Mouse (Mus musculus): Measurements from ENCODE around the gene Shh. TPM values are rescaled to one million over a fixed set of nuclear protein-coding genes. Genes with fewer than 3 reads are reported as not detected.

The Shh gene
- total and polyA plus RNA-seq, 3 experiments: not detected

DNA sequence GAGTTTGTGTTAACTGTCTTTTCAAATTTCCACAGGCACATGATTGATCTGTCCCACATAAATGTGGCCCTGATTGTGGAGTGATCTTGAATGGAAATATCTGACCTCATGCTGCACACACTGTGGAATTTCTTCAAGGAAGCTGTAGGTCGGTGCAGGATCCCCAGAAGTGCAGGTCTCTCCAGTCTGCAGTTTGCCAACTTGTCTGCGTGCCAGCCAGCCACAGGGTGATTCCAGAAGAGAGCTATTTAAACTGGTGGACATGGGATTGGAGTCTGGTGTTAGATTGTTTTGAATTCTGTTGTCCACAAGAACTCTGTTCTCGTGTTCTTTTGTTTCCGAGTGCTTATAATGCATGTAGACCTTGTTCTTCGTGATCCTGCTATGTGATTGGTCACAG, 53.5 kb downstream of the Shh start:
- Histone ChIP-seq H3K9ac (ENCODE audit: insufficient read depth, low read depth) (no peak overlapping the region), H3K4me1 (ENCODE audit: control insufficient read depth in 1 of 2, insufficient read depth in 2 of 2) (no peaks in the 10 kb centered on the region), H3K36me3 (replicated peaks in 1 of 2; ENCODE audit: control insufficient read depth in 1 of 2, insufficient read depth in 1 of 2, low read length in 1 of 2) (peaks cover 81 to 97% of the 10 kb centered on the region in 2 experiments), H3K27me3 (replicated peaks) (no peaks in the 10 kb centered on the region), H3K4me2 (ENCODE audit: insufficient read depth, low read depth, poor library complexity, severe bottlenecking) (no peak overlapping the region), H3K27ac (ENCODE audit: insufficient read depth, low read depth) (no peak overlapping the region), H3K79me2 (replicated peaks; ENCODE audit: control insufficient read depth, extremely low read depth, insufficient read depth, poor library complexity, severe bottlenecking) (no peaks in the 10 kb centered on the region; the same call in 1 of the 2 replicates), H3K4me3 (replicated peaks in 1 of 3; ENCODE audit: low read depth in 2 of 3, low read length in 2 of 3, poor library complexity in 1 of 3) (no peak overlapping the region), H3K9me3 (replicated peaks; ENCODE audit: low read length) (no peaks in the 10 kb centered on the region)
- DNase-seq (ENCODE audit: extremely low read depth): no peak
- TF ChIP-seq MAFK (IDR thresholded peaks at IDR 0.05; ENCODE audit: insufficient replicate concordance, low read length) (no peak), TCF12 (IDR thresholded peaks at IDR 0.05; ENCODE audit: low read depth, low read length) (no peak), MAZ (IDR thresholded peaks at IDR 0.05; ENCODE audit: low read depth, low read length) (no peak), RCOR1 (conservative IDR thresholded peaks at IDR 0.05; ENCODE audit: low read depth, low read length) (no peak)
- in situ Hi-C loops (cut with MboI; ENCODE audit: low pct_ligation_motif_present, low pct_unique_long_range_greater_than_20kb, low sequenced_read_pairs): no loop called here
- dilution Hi-C loops (cut with MboI; ENCODE audit: extremely low pct_ligation_motif_present, extremely low pct_unique_long_range_greater_than_20kb, low sequenced_read_pairs): no loop called here

GRCm38 (mm10) chr5:28412006-28412685, 54.9 kb downstream of the Shh start:
- no peak overlapping the region for H3K4me3 ChIP-seq (replicated peaks in 1 of 3; ENCODE audit: low read depth in 2 of 3, low read length in 2 of 3, poor library complexity in 1 of 3)
- no peaks in the 10 kb centered on the region for H3K27me3 ChIP-seq (replicated peaks)
- in situ Hi-C loops (cut with MboI; ENCODE audit: low pct_ligation_motif_present, low pct_unique_long_range_greater_than_20kb, low sequenced_read_pairs) (no loop called here), dilution Hi-C loops (cut with MboI; ENCODE audit: extremely low pct_ligation_motif_present, extremely low pct_unique_long_range_greater_than_20kb, low sequenced_read_pairs) (no loop called here)
- H3K9ac ChIP-seq (ENCODE audit: insufficient read depth, low read depth): no peak overlapping the region
- TF ChIP-seq UBTF (IDR thresholded peaks at IDR 0.05; ENCODE audit: low read depth, low read length) (no peak), MAZ (IDR thresholded peaks at IDR 0.05; ENCODE audit: low read depth, low read length) (no peak), EP300 (IDR thresholded peaks at IDR 0.05; ENCODE audit: low read length) (no peak), E2F4 (IDR thresholded peaks at IDR 0.05; ENCODE audit: insufficient replicate concordance, low read depth, low read length) (no peak), RAD21 (IDR thresholded peaks at IDR 0.05; ENCODE audit: low read depth, low read length) (no peak), MYC (IDR thresholded peaks at IDR 0.05; ENCODE audit: low read depth, low read length) (no peak), JUND (conservative IDR thresholded peaks at IDR 0.05; ENCODE audit: low read depth, low read length) (no peak), SMC3 (IDR thresholded peaks at IDR 0.05; ENCODE audit: low read depth, low read length) (no peak), TBP (conservative IDR thresholded peaks at IDR 0.05; ENCODE audit: low read depth, low read length) (no peak), RCOR1 (conservative IDR thresholded peaks at IDR 0.05; ENCODE audit: low read depth, low read length) (no peak), ZC3H11A (IDR thresholded peaks at IDR 0.05; ENCODE audit: low read depth, low read length) (no peak), MAX (IDR thresholded peaks at IDR 0.05; ENCODE audit: low read length) (no peak), BHLHE40 (IDR thresholded peaks at IDR 0.05; ENCODE audit: low read depth, low read length) (no peak), ZNF384 (IDR thresholded peaks at IDR 0.05; ENCODE audit: low read depth, low read length) (no peak), MXI1 (IDR thresholded peaks at IDR 0.05; ENCODE audit: low read depth, low read length) (no peak), ZKSCAN1 (IDR thresholded peaks at IDR 0.05; ENCODE audit: borderline replicate concordance, low read depth, low read length) (no peak), MAFK (IDR thresholded peaks at IDR 0.05; ENCODE audit: insufficient replicate concordance, low read length) (no peak), KAT2A (IDR thresholded peaks at IDR 0.05; ENCODE audit: insufficient replicate concordance, low read length) (no peak)
- no peak overlapping the region for H3K27ac ChIP-seq (ENCODE audit: insufficient read depth, low read depth)
- peaks cover 80 to 98% of the 10 kb centered on the region in 2 experiments for H3K36me3 ChIP-seq (replicated peaks in 1 of 2; ENCODE audit: control insufficient read depth in 1 of 2, insufficient read depth in 1 of 2, low read length in 1 of 2)
- no peaks in the 10 kb centered on the region for H3K9me3 ChIP-seq (replicated peaks; ENCODE audit: low read length)
- no peak overlapping the region for H3K4me2 ChIP-seq (ENCODE audit: insufficient read depth, low read depth, poor library complexity, severe bottlenecking)
- H3K79me2 ChIP-seq (replicated peaks; ENCODE audit: control insufficient read depth, extremely low read depth, insufficient read depth, poor library complexity, severe bottlenecking): peaks cover 3% of the 10 kb centered on the region
- no peak for DNase-seq (ENCODE audit: extremely low read depth)
- no peaks in the 10 kb centered on the region for H3K4me1 ChIP-seq (ENCODE audit: control insufficient read depth in 1 of 2, insufficient read depth in 2 of 2)

Other genes with a start within 250 kb of the Shh start
- not detected in 2 replicates for gene Cnpy1, start 221.4 kb downstream of the Shh start, total RNA-seq (2012; rRNA removed)
- 0.26 and 0.36 TPM in 2 replicates for gene Cnpy1, start 221.4 kb downstream of the Shh start, total RNA-seq (2014; rRNA removed)
- 0.11 and 0.15 TPM in 2 replicates for gene Cnpy1, start 221.4 kb downstream of the Shh start, polyA plus RNA-seq (2012; ENCODE audit: insufficient read length, low read depth)
- gene Rbm33, start 150.1 kb downstream of the Shh start, total RNA-seq (2012; rRNA removed): 14.4 and 15.1 TPM in 2 replicates
- gene Rbm33, start 150.1 kb downstream of the Shh start, total RNA-seq (2014; rRNA removed): 6.5 and 7.4 TPM in 2 replicates
- gene Rbm33, start 150.1 kb downstream of the Shh start, polyA plus RNA-seq (2012; ENCODE audit: insufficient read length, low read depth): 43.8 and 50.3 TPM in 2 replicates

Data from CH12.LX (cell line).